Mouse (Mus musculus) forebrain, embryonic 12.5 days (tissue): ENCODE results near the gene Aqp6. TPM values are rescaled to one million over a fixed set of nuclear protein-coding genes. Genes with fewer than 3 reads are reported as not detected.

Experiments
- ATAC-seq: fragments of 200-750 bp; cut with Nextera tagmentation; 2 replicates; pipeline ENCODE4 v1.8.0; 2017; ENCODE audit warnings: moderate TSS enrichment; ENCODE audit not compliant: low FRiP score
- H3K27ac ChIP-seq: fragments of 300-500 bp; sonication (generic); 2 replicates; pipeline ENCODE4 v1.5.1; 2016; ENCODE audit warnings: mild to moderate bottlenecking
- H3K27me3 ChIP-seq: fragments of 300-500 bp; sonication (generic); 2 replicates; pipeline ENCODE4 v1.6.1; 2016; ENCODE audit warnings: mild to moderate bottlenecking
- H3K36me3 ChIP-seq: fragments of 300-500 bp; sonication (generic); replicated peaks from 2 replicates; pipeline ENCODE4 v1.6.1; 2016; ENCODE audit warnings: mild to moderate bottlenecking
- H3K4me1 ChIP-seq: fragments of 300-500 bp; sonication (generic); 2 replicates; pipeline ENCODE4 v1.6.1; 2016
- H3K4me2 ChIP-seq: fragments of 300-500 bp; sonication (generic); 2 replicates; pipeline ENCODE4 v1.6.1; 2016; ENCODE audit warnings: mild to moderate bottlenecking, moderate library complexity
- H3K4me3 ChIP-seq: fragments of 300-500 bp; sonication (generic); replicated peaks from 2 replicates; pipeline ENCODE4 v1.5.1; 2016; ENCODE audit warnings: mild to moderate bottlenecking
- H3K9ac ChIP-seq: fragments of 300-500 bp; sonication (generic); 2 replicates; pipeline ENCODE4 v1.6.1; 2016; ENCODE audit warnings: mild to moderate bottlenecking
- H3K9me3 ChIP-seq: fragments of 300-500 bp; sonication (generic); 2 replicates; pipeline ENCODE4 v1.6.1; 2016
- WGBS: fragments of 180-500 bp; shearing (Covaris S2); methylation state at CpG from one replicate; pipeline ENCODE4 v1.1.7; 2016; 5-methylcytosine and 5-hydroxymethylcytosine counted together
- polyA plus RNA-seq: library from polyadenylated mRNA; unstranded; fragments of >200 nt; fragmentation: Nextera tagmentation; extraction: Ambion mirVana; gene quantifications from 2 replicates; pipeline ENCODE4 v1.2.1, GENCODE M21; 2016

The Aqp6 gene
- polyA plus RNA-seq, 1 experiment from 2014 or later: not detected

DNA sequence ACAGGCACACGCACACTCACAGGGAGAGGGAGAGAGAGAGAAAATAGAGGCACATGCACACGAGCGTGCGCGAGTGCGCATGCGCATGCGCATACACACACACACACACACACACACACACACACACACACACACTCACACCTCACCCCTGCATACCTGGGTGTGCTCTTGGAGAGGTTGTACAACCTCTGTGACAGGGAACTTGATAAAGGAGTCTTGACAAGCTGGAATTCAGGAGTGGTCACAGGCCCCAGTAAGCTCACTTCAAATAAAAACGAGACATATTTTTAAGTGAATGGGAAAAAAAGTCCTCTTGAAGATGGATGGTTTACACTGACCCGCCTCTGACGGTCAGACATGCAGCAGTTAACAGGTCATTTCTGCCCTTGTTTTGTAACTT lies 20.9 kb downstream of the Aqp6 start:
- H3K27ac ChIP-seq: no peak overlapping the region
- H3K4me3 ChIP-seq: no peak overlapping the region
- H3K4me2 ChIP-seq: no peak overlapping the region
- H3K4me1 ChIP-seq: no peaks in the 10 kb centered on the region
- peaks cover 74% of the 10 kb centered on the region for H3K36me3 ChIP-seq
- no peaks in the 10 kb centered on the region for H3K27me3 ChIP-seq
- WGBS: 93% methylated on average over 11 of the region's 11 CpGs
- no peak for ATAC-seq
- no peaks in the 10 kb centered on the region for H3K9me3 ChIP-seq
- no peak overlapping the region for H3K9ac ChIP-seq

DNA sequence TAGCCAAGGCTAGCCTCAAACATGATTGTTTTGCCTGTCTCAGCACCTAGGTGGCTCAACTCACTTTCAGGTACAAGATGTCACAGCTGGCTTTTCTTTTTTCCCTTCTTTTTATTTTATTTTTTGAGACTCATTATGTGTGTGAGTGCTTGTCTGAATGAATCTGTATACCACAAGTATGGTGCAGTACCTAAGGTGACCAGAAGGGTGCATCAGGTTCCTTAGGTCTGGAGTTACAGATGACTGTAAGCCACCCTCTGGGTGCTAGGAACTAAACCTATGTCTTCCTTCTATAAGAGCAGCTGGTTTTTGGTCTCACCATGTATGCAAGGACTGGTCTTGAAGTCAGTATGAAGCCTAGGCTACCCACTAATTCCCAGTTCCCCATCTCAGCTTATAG lies 30.4 kb downstream of the Aqp6 start:
- H3K9me3 ChIP-seq: no peaks in the 10 kb centered on the region
- H3K27me3 ChIP-seq: no peaks in the 10 kb centered on the region
- no peak overlapping the region for H3K4me2 ChIP-seq
- no peak overlapping the region for H3K4me3 ChIP-seq
- peaks cover 94% of the 10 kb centered on the region for H3K36me3 ChIP-seq
- H3K9ac ChIP-seq: no peak overlapping the region
- H3K4me1 ChIP-seq: no peaks in the 10 kb centered on the region
- no peak for ATAC-seq
- H3K27ac ChIP-seq: no peak overlapping the region

DNA sequence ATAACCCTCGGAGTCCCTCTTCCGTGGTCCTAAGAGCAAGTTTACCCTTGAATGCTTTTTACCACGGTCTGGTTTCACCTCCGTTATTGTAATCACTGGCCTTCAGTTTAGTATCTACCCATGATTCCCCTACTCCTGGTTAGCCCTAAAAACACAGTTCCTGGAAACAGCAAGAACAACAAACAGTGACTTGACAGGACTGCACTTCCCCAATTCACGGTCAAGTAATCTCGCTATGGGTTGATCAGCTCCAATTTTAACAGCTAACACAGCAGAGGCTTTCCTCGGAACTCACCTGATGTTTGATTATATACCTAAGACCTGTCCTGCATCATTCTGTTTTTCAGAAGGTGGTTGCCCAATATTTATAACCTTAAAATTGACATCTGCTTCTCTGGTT lies 33.5 kb downstream of the Aqp6 start:
- Histone ChIP-seq H3K36me3 (peaks cover 97% of the 10 kb centered on the region), H3K4me2 (no peak overlapping the region), H3K9me3 (no peaks in the 10 kb centered on the region), H3K4me3 (no peak overlapping the region), H3K4me1 (no peaks in the 10 kb centered on the region), H3K27me3 (no peaks in the 10 kb centered on the region), H3K27ac (no peak overlapping the region), H3K9ac (no peak overlapping the region)
- no peak for ATAC-seq
- 91% methylated on average over 7 of the region's 7 CpGs for WGBS

DNA sequence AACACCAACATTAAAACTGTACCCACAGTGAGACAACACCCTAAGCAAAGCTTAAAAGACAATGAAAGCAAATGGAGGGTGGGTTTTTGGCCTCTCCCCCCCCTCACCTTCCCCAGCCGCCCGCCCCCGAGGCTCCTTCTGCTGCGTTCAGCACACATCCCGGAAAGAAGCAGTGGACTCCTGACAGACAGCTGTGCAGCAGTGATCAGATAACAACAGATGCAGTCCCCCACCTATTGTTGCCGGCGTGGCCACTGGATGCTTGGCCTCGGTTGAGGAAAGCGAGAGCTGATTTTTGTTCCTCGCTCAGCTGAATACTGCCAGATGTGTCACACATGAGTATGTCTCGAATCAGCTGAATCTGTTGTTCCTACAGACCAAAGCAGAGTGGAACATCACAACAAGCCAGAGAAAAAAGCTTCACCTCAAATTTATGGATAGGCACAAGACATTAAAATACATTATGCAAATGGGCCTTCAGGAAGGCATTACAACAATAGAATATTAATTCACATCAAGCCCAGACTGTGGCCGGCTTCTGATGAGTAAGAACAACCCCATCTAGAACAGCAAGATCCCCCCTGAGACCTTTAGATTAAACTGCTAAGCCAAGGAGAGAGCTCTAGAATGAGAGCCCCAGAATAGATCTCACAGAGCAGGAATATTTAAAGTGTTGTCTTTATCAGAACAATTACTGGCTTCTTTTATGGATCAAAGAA lies 36.4 kb downstream of the Aqp6 start:
- Histone ChIP-seq H3K27me3 (no peaks in the 10 kb centered on the region), H3K9ac (no peak overlapping the region), H3K4me3 (no peak overlapping the region), H3K9me3 (no peaks in the 10 kb centered on the region), H3K27ac (peak overlapping the region; percentile 75), H3K36me3 (peaks cover 88% of the 10 kb centered on the region), H3K4me2 (no peak overlapping the region), H3K4me1 (no peaks in the 10 kb centered on the region)
- WGBS: 71% methylated on average over 12 of the region's 12 CpGs
- no peak for ATAC-seq

DNA sequence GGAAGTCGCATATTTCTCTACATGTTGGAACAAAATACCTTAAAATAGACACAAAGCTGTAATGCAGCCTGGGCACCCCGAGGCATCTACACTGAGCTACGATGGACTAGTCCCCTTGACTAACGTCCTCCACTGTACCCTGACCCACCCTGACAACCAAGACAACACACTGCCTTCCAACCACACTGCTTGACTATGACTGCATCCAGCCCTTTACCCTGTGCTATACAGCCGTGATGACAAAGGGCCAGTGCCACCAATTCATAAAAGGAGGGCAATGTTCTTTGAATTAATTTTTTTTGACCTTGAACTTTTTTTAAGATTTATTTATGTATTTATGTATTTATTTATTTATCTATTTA lies 36.9 kb downstream of the Aqp6 start:
- no peak overlapping the region for H3K4me3 ChIP-seq
- H3K9ac ChIP-seq: no peak overlapping the region
- H3K4me1 ChIP-seq: no peaks in the 10 kb centered on the region
- H3K4me2 ChIP-seq: no peak overlapping the region
- no peak for ATAC-seq
- WGBS: 84% methylated on average over 5 of the region's 5 CpGs
- no peaks in the 10 kb centered on the region for H3K27me3 ChIP-seq
- H3K36me3 ChIP-seq: peaks cover 85% of the 10 kb centered on the region
- no peaks in the 10 kb centered on the region for H3K9me3 ChIP-seq
- peak overlapping the region; percentile 75 for H3K27ac ChIP-seq

DNA sequence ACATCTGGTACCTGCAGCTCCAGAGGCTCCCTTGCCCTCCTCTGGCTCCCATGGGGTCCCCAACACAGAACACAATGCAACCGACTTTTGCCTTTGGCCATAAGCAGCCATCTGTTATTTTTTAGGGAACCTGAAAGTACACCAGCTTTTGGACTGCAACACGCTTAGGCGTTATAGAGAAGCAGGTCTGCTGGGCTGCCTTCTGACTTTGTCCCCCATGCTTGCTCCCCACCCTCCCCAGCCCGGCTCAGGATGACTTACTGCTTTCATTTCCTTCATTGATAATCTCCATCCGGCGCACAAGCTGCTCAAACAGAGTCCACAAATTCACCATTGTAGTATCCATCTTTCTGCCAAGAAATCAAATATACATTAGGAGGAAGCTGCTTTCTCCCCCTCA lies 41.4 kb downstream of the Aqp6 start:
- H3K9me3 ChIP-seq: no peaks in the 10 kb centered on the region
- peaks cover 42% of the 10 kb centered on the region for H3K36me3 ChIP-seq
- no peak overlapping the region for H3K27ac ChIP-seq
- no peaks in the 10 kb centered on the region for H3K27me3 ChIP-seq
- H3K4me2 ChIP-seq: no peak overlapping the region
- no peak overlapping the region for H3K4me3 ChIP-seq
- WGBS: 90% methylated on average over 6 of the region's 6 CpGs
- no peak for ATAC-seq
- H3K9ac ChIP-seq: no peak overlapping the region
- H3K4me1 ChIP-seq: peaks cover 35% of the 10 kb centered on the region

DNA sequence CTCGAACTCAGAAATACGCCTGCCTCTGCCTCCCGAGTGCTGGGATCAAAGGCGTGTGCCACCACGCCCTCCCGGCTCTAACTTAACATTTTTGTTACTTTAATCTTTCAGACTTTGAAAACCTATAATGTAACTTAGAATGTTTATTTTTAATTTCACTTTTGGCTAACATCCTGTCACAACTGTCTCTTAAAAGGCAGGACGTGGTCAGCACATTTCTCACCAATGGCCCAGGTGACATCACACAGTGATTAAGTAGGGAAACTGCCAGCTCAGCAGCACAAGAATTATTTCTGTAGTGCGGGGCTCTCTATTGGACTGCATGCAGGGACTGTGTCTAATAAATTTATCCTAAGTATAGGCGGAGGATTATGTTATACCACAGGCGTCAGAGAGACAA lies 42.6 kb downstream of the Aqp6 start:
- Histone ChIP-seq H3K4me1 (peaks cover 46% of the 10 kb centered on the region), H3K4me2 (no peak overlapping the region), H3K9ac (no peak overlapping the region), H3K36me3 (peaks cover 31% of the 10 kb centered on the region), H3K9me3 (no peaks in the 10 kb centered on the region), H3K27me3 (no peaks in the 10 kb centered on the region), H3K27ac (no peak overlapping the region; the same call in 1 of the 2 replicates), H3K4me3 (no peak overlapping the region)
- WGBS: 76% methylated on average over 10 of the region's 10 CpGs
- no peak for ATAC-seq

DNA sequence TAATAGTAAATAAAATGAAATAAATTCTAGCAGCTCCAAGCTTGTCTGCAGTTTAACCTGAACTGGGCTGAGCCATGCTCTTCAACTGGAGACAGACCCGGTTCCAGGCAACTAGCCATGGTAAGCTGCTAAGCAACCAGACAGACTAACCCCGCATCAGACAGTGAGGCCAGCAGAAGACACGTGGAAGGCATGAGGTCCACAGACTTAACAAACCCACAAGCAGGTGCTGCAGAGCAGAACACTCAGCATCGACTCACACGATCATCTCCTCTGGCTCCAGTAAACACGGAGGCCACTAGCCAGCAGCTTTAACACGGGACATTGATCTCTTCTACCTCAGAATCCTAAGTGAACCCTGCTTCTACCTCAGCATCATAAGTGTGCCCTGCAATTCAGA lies 43.6 kb downstream of the Aqp6 start:
- Histone ChIP-seq H3K36me3 (peaks cover 21% of the 10 kb centered on the region), H3K4me1 (peaks cover 56% of the 10 kb centered on the region), H3K27me3 (no peaks in the 10 kb centered on the region), H3K9ac (no peak overlapping the region), H3K4me3 (no peak overlapping the region), H3K9me3 (no peaks in the 10 kb centered on the region), H3K4me2 (no peak overlapping the region), H3K27ac (0 out of 2 replicates have a peak overlapping the region, but pooled peaks have one; percentile 6)
- WGBS: 75% methylated on average over 7 of the region's 7 CpGs
- no peak for ATAC-seq

DNA sequence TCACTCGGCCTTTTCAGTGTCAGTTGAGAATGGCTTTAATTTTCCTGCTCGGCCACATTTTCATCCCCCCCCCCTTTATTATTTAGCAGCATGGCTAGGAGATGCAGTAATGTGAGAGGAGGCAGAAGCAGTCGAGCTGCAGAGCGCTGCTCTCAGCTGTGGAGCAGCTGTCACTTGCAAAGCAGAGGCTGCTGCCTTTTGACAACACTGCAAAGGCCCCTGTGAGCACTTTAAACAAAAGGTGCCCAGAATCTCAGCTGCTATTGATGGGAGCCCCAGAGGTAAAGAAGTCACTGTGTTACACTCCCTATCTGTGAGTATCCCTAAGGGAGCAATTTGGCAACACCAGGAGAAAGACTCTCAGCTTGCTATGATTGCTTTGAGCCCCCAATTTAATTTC lies 47.1 kb downstream of the Aqp6 start:
- WGBS: 28% methylated on average over 4 of the region's 4 CpGs
- Histone ChIP-seq H3K4me2 (peak overlapping the region; percentile 31), H3K36me3 (no peaks in the 10 kb centered on the region), H3K27me3 (peaks cover 9% of the 10 kb centered on the region), H3K9me3 (no peaks in the 10 kb centered on the region), H3K27ac (peak overlapping the region; percentile 76), H3K4me1 (peaks cover 74% of the 10 kb centered on the region), H3K9ac (no peak overlapping the region), H3K4me3 (no peak overlapping the region)
- ATAC-seq: no peak

DNA sequence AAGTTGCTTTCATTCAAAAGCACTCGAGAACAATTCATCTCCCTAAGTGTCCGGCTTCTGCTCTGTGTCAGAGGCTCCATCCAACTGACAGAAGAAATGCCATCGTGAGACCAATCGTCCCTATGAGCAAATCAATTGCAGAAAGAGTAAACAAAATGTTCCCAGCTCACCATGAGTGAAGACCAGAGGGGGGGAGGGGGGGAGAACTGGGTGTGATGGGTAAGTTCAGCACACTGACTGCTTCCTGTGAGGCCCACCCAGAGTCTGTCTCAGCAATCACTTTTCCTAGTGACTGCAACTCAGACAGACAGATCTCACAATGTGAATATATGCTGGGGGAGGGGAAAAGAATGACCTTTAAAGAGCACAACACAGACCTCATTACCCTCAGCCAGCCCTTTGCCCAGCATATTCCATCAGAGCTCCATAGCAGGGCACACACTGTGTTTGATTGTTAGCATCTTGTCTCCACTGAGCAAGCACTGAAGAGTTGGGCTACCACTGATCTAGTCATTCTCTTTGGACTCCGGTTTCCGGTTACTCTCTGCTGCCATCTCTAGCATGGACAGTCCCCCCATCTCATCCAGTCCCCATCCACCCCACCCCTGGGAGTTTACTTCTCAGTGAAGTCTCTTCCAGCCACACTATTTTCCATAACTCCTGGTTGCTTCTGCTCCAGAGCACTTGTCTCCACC lies 48.0 kb downstream of the Aqp6 start:
- no peak for ATAC-seq
- no peaks in the 10 kb centered on the region for H3K9me3 ChIP-seq
- peak overlapping the region; percentile 68 for H3K27ac ChIP-seq
- peak overlapping the region; percentile 80 for H3K9ac ChIP-seq
- H3K36me3 ChIP-seq: no peaks in the 10 kb centered on the region
- peaks cover 18% of the 10 kb centered on the region for H3K27me3 ChIP-seq
- peak overlapping the region; percentile 68 for H3K4me2 ChIP-seq
- H3K4me1 ChIP-seq: peaks cover 79% of the 10 kb centered on the region
- peak overlapping the region; percentile 65 for H3K4me3 ChIP-seq
- 35% methylated on average over 6 of the region's 6 CpGs for WGBS

DNA sequence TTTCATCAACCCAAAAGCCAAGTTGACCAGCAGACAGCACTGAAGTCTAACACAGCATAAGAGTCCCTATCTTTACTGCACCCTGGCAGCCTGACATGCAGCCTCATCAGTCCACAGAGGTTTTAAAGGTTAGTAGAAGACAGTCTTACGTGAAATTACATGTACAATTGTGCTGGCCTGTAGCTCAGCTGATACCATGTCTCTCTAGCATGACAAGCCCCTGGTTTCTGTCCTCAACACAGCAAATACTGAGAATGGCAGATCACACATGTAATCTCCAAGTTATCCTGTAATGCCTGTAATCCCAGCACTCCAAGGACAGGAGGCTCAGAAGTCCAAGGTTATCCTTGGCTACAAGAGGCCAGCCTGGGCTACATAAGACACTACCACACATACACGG lies 49.1 kb downstream of the Aqp6 start:
- ATAC-seq: no peak
- peak overlapping the region; percentile 65 for H3K4me3 ChIP-seq
- WGBS: 60% methylated on average over 2 of the region's 2 CpGs
- peak overlapping the region; percentile 80 for H3K9ac ChIP-seq
- peaks cover 29% of the 10 kb centered on the region for H3K27me3 ChIP-seq
- no peak overlapping the region for H3K27ac ChIP-seq
- H3K4me1 ChIP-seq: peaks cover 69% of the 10 kb centered on the region
- peak overlapping the region; percentile 68 for H3K4me2 ChIP-seq
- no peaks in the 10 kb centered on the region for H3K36me3 ChIP-seq
- H3K9me3 ChIP-seq: no peaks in the 10 kb centered on the region

DNA sequence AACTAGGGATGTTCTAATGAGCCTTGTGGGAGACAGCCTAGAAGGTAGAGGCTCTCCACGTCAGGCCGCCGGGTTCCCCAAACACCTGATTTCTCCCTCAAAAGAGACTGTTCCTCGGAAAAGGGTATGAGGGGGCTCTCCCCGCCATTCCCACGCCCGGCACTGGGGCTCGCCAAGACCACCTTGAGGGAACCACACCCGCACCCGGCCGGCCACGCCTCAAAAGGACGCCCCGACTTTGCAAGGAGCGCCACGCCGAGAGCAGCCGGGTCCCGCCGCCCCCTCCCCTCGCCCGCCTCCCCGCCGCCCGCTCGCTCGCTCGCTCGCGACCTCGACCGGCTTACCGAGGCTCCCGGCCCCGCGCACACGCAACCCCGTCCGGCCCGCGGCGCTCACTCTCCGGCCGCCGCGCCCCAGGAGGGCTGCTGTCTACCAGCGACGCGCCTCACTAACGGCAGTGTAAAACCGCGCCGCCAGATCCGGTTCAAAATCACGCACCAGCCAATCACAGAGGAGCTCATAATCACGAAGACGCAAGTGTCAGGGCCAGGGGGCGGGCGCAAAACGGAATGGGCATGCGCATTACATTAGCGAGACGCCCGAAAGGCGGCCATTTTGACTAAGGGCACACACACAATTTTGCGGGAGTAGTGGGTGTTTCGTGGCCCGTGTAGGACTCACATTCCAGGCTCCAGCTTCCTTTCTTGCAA lies 50.1 kb downstream of the Aqp6 start, which contains the start of gene Racgap1:
TSS of gene Racgap1 (minus strand) at position 494 of the 710 bp plus-strand sequence.
- under 1% methylated on average over 68 of the region's 68 CpGs for WGBS
- Histone ChIP-seq H3K4me1 (peaks cover 64% of the 10 kb centered on the region), H3K27me3 (peaks cover 39% of the 10 kb centered on the region), H3K27ac (no peak within 1 kb of the TSS; the same call in 1 of the 2 replicates), H3K9me3 (no peaks in the 10 kb centered on the region), H3K9ac (peak within 1 kb of the TSS; percentile 80), H3K4me2 (peak within 1 kb of the TSS; percentile 68), H3K4me3 (peak within 1 kb of the TSS; percentile 65), H3K36me3 (no peaks in the 10 kb centered on the region)
- ATAC-seq: peak; percentile 95
